Mouse (Mus musculus): ENCODE results near the gene Msmo1.

Gene Msmo1

DNA sequence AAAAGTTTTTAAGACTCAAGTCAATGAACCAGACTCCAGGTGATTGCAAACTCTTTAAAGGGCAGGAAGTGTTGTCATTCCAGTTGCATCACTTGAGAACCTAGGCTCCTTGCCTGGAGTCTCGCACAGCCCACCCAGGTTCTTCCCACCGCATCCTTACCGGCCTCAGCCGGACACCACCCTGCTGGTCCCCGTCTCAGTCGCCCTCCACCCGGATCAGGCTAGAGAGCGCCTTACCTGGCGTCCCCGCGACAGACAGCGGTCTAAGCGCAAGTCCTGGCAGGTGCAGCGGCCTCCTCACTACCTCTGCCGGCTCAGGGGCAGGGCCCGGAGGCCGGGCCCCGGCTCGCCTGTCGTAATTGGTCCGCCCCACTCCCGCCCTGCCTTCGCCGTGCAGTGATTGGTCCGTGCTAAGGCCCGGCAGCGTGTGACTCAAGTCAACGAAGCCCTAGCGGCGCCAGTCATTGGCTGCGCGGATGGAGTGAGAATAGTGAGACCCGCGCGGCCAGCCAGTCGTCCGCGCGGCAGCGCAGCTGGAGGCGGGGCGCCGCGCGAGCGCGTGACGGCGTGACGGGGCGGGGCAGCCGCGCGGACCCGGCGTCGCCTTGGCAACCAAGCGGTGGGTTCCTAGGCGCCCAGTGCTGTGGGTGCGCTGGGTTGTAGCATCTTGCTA is at the start of gene Msmo1:
Gene Msmo1, minus strand, starts transcription at position 522 of the 673 bp plus-strand sequence.
- DNase-seq: peak; percentile 97

GRCm38 (mm10) chr8:64781947-64782346 is 48.4 kb upstream of the Msmo1 start:
- no peak for DNase-seq

DNA sequence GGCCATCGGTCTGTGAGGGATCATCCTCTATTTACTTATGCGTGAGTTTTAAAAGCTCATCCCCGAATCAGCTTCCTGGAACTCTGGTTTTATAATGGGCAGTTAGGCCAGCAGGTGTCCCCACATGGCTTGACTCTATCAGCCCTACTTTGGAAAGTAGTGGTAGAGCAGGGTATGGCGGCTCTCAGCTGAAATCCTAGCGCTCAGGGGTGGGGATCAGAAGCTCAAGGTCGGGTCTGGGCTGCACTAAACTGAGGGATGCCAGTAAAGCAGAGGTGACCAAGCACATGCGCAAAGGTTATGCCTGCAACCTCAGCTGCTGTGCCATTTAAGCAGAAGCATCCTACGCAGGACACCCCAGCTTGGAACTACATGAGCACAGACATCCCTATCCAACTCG is 44.3 kb upstream of the Msmo1 start:
- no peak for DNase-seq

DNA sequence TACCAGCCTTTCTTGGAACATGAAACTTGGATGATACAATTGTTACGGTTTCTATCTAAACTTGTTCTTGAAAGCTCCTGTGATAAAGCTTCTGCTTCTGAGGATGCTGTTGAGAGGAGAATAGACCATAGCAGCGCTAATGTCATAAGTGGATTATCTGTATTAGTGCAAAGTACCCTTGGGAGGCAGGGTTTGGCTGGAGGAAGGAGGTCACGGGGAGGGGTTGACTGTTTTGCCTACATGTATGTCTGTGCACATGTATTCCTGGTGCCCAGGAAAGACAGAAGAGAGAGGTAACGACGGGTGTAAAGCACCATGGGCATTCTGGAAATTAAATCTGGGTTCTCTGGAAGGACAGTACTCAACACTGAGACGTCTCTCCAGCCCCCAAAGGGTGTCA is 40.5 kb upstream of the Msmo1 start:
- no peak for DNase-seq

GRCm38 (mm10) chr8:64770814-64771213 is 37.2 kb upstream of the Msmo1 start:
- DNase-seq: no peak

DNA sequence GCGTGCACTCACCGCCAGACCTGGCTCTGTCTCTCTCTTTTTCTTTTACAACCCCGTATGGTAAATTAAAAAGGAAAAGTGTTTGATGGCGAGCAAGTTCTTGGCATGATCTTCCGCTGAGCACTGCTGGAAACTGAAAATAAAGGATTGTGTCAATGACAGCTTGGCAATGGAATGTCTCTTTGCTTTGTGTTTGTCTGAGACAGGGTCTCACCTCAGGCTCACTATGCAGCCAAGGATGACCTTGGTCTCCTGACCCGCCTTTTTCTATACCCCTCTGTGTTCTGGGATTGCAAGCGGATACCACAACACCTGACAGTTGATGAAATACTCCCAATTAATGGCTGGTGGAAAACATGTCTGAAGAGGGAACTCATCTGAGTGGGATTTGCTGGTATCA is 36.0 kb upstream of the Msmo1 start:
- DNase-seq: no peak

DNA sequence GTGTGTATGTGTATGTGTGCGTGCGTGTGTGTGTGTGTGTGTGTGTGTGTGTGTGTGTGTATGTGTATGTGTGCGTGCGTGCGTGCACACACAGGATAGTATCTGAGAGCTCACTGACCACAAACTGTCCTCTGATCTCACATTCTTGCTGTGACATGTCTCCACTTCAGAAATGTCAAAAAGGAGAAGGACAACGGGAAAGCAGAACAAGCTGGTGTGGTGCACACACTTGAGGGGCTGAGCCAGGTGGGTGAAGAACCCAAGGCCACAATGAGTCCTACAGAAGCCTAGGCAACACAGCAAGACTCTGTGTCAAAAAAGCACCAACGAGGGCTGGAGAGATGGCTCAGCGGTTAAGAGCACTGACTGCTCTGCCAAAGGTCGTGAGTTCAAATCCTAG is 35.1 kb upstream of the Msmo1 start:
- no peak for DNase-seq

DNA sequence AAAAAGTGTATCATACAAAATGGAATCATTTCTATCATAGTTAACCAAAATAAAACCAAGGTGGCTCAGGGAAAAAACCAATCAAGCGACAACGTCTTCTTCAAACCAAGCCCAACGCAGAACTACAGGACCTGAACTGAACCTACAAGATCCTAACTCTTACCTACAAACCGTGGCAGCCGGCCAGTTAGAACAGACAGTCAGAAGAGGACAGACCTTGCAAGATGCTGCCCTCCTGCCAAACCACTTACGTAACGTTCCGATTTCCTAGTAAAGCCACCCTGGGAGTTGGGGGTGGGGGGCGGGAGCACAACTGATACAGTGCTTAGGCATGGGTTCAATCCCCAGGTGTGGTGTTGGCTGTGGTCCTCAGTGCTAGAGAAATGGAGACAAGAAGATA is 33.5 kb upstream of the Msmo1 start:
- DNase-seq: no peak

DNA sequence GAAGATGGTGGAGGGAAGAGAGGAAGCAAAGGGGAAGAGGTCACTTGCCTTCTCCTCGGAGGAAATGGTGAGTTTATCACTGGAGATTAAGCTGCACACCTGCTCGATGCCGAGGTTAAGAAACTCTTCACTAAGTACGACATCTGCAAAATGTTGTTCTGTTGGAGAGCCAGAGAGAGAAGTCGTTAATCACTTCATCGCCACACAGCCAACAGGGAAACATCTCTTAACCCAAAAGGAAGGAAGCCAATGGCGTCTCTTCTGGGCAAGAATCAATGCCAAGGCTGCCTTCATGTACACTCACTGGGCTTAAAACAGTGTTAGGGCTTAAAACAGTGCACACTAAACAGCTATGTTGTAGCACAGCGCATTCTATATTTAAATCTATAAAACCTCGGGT is 30.5 kb upstream of the Msmo1 start:
- no peak for DNase-seq

DNA sequence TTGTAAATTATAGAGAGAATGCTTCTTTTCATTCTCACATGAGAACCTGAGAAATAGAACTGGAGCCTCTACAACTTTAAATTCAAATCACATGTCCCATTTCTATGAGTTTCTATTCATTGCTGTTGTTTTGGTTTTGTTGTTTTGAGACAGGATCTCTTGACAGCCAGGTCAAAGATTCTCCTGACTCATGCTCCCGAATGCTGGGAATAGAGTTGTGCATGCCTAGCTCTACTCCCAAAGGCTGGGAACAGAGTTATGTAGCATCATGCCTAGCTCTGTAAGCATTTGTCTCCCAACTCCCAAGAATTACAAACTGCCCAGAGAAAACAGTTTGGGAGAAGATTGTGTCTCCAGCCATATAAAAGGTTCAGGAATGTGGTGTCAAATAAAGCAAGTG is 29.2 kb upstream of the Msmo1 start:
- DNase-seq: no peak

- no peak for DNase-seq
Observed at GRCm38 (mm10) chr8:64761430-64761829, 27.8 kb upstream of the Msmo1 start.

DNA sequence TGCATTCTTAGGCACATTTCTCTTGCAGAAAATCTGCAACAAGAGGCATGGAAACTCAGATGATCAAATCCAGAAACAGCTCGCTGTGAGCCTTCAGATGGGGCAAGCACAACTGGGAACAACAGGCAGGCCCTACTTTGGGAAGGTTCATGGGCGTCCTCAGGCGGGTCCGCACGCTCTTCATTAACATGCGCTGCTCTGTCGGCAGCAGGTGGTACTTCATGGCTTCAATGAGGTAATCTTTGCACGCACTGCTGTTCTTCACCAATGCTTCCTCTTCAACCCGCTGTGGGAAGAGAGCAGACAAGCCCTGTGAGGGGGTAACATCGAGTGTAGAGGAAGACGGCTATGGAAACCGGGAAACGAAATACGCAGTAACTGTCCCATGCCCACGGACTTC is 24.4 kb upstream of the Msmo1 start:
- DNase-seq: no peak

- DNase-seq: no peak
Observed at GRCm38 (mm10) chr8:64746215-64747058, 12.8 kb upstream of the Msmo1 start.

DNA sequence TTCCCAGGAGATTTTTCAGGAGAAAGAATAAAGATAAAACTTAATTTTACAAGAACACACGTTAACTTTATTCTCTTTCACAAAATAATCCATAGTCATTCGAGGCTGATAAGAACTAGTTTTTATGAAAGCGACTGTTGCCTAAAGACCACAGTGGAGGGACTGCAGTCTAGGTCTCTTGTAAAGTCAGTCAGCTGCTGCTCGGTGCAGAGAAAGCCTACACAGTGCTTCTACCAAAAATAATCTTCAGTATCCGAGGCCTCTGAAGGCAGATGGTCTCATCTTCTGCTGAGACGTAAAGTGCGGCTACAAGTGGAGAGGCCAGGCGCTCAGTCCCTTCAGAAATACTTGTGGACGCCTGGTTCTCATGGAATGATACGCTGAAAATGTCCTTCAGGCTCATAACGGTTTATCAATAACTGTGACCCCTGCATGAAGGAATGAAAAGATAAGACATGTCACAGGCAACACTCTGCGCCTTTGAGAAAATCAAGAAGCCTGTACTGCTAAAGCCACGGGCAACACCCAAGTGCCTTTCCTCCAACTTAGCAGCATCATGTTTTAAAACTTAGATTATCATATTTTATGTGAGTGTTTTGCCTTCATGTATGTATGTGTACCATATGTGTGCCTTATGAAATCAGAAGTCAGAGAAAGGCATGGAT is 7.1 kb upstream of the Msmo1 start:
- no peak for DNase-seq

GRCm38 (mm10) chr8:64738916-64739315 is 5.3 kb upstream of the Msmo1 start:
- DNase-seq: no peak

DNA sequence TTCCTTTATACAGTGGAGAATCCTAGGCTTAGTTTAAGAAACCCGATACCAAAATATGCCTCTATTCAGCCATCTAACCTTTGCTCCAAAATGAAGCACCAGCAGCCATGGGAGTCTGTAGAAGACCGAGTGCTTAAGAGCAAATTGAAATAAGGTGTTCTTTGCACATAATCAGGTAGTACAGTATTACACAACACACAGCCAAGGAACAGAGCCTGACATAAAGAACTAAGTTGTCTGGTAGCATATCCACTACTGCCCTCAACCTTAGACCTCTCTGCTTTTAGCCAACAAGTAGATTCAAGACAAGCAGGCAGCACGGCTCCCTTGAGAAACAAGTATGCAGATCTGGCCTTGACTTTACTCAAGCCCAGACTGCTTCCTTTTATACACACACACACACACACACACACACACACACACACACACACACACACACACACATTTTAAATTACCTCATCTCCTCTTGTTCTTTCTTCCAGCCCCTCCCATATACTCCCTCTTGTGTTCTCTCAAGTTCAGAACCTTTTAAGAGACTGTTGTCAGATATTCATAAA is 3.3 kb upstream of the Msmo1 start:
- no peak for DNase-seq

DNA sequence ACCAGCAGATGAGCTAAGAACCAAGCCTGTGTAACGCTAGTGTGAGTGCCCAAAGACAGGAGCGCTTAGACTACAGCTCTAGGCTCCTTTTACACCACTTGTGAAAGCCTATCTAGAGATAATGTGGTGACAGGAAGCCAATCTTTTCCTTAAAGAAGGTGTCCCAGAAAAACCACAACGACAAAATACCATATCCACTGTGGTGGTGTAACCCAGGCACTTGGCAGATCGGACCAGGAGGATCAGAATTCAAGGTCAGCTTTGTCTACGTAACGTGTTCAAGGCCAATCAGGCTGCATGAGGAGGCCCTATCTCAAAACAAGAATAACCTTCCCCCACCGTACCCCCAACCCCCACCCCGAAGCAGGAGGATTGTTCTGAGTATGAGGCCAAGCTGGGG is 1.6 kb upstream of the Msmo1 start:
- DNase-seq: no peak

DNA sequence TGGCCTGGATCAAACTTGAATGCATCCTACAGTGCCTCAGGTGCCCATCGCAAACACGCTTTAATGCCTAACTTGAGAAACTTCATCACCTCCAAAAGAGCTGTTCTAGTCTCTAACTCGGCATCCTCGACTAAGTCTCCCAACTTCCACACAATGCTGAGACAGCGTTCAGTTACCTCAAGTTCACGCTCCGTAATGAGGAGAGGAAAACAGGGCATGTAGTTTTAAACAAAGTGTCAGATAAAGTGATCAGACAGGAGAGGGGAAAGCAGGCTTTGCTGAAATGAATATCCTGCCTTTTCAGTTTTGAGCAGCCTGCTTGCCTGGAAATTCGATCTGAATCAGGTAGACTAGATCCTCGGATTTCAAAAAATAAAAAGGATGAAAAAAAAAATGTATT is 996 bp downstream of the Msmo1 start:
- DNase-seq: no peak

GRCm38 (mm10) chr8:64728156-64728555 is 5.4 kb downstream of the Msmo1 start:
- DNase-seq: no peak

DNA sequence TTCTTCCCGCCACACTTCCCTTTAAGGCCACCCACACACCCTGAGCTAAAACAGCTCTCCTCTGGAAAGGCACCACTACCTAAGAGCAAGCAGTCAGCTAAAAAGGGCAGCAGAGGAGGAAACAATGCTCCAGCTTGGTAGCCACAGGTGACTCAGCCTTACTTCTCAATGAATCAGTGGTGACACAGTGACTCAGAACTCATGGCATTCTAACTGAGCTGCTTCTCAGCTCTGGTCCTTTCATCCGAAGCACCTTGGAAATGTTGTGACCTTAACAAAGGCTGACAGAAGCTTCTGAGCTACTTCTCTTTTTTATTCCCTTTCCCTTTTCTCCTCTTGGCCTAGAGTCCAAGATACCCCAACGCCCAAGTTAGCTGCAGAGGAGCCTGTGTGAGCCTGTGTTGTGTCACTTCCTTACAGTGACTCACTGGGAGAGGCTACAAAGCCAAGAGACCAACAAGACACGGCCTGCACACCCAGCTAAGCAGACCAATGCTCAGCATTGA is 7.3 kb downstream of the Msmo1 start:
- DNase-seq: no peak

- DNase-seq: peak; percentile 21
Observed at GRCm38 (mm10) chr8:64723206-64723605, 10.4 kb downstream of the Msmo1 start.

DNA sequence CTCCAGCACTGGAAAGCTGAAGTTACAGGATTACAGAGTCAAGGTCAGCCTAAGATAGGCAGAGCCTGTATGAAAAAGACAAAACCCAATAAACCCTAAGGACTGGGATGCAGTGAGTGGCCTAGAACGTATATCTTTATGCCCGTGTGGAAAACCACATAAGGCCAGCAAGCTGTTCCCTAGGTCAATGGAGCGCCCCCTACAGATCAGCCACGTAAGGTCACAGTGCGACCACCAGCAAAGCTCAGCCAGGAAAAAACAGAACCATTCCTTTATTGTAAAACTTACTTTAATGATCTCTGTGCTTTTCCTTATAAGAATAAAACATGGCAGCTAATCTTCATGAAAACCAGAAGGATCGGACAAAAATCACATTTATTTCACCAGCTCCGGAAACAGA is 15.7 kb downstream of the Msmo1 start:
- DNase-seq: no peak

- DNase-seq: no peak
Observed at GRCm38 (mm10) chr8:64712499-64712898, 21.1 kb downstream of the Msmo1 start.

DNA sequence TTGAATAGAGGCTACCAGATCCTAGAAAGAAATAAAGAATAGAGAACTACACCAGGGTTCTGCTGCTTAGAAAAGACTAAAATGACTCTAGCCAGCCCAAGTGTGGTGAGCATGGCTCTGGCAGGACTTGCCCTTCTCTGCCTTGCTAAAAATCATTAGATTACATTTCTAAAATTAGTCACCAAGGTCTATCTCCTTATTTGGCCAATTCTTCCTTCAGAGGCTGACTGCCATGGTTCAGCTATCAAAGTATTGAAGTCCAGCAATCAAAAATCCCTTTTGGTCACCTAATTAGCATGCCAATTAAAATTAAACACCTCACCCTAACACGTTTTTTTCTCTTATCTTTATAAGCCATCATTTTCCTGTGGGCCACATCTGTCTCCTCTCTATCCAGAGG is 22.0 kb downstream of the Msmo1 start:
- no peak for DNase-seq
